14 mouse cellular contexts compared by ENCODE assay signal in genomic region chr10:68148495-68148894, GRCm38 (mm10).
DNase-seq lines count a peak whose midpoint lies in the region; ATAC-seq and TF ChIP-seq lines count a peak whose summit lies in the region.
"Had no signal": no experiment of that assay in that cellular context is flagged by ENCODE, and none has a peak within 500 bp of the region (broad histone marks: within the 10 kb centered on the region; RNA-seq: fewer than 3 reads in every experiment).

No protein-coding gene starts in this region.

- no peak for TF ChIP-seq CTCF in heart, postnatal 0 days (IDR thresholded peaks at IDR 0.05; ENCODE audit: low read depth)
- no peak for TF ChIP-seq CTCF in liver, adult 2 months (IDR thresholded peaks at IDR 0.05; ENCODE audit: low read depth, low read length)

- TF ChIP-seq POLR2A in liver, adult 2 months (IDR thresholded peaks at IDR 0.05; ENCODE audit: extremely low read depth, insufficient read depth, low read length): no peak

- no peaks in the 10 kb centered on the region for H3K9me3 ChIP-seq in heart, postnatal 0 days (replicated peaks; ENCODE audit: control insufficient read depth, low read length)
- H3K9me3 ChIP-seq in heart, embryonic 10.5 days: no peaks in the 10 kb centered on the region
- H3K9me3 ChIP-seq in embryonic facial prominence, embryonic 15.5 days (replicated peaks): no peaks in the 10 kb centered on the region
- H3K9me3 ChIP-seq in stomach, embryonic 16.5 days (replicated peaks; ENCODE audit: control insufficient read depth, low read length): peaks cover 9% of the 10 kb centered on the region; the same call in 1 of the 2 replicates

- H3K4me3 ChIP-seq in heart, postnatal 0 days (ENCODE audit: low read depth, low read length): no peak overlapping the region
- no peak overlapping the region for H3K4me3 ChIP-seq in heart, embryonic 10.5 days
- H3K4me3 ChIP-seq in liver, adult 2 months (ENCODE audit: insufficient read depth, low read depth, low read length): no peak overlapping the region
- H3K4me3 ChIP-seq in embryonic facial prominence, embryonic 15.5 days (replicated peaks): no peak overlapping the region
- no peak overlapping the region for H3K4me3 ChIP-seq in stomach, embryonic 16.5 days (replicated peaks; ENCODE audit: low read length)
- H3K4me3 ChIP-seq: erythroblast, embryonic 14.5 days; midbrain, embryonic 10.5 days had no signal

- no peak for TF ChIP-seq EP300 in heart, postnatal 0 days (IDR thresholded peaks at IDR 0.05; ENCODE audit: low read depth)

- ATAC-seq in heart, postnatal 0 days (ENCODE audit: insufficient read depth, low read depth): no peak
- ATAC-seq in embryonic facial prominence, embryonic 15.5 days (ENCODE audit: insufficient number of reproducible peaks, low FRiP score, low TSS enrichment, low read depth): no peak
- ATAC-seq in stomach, embryonic 16.5 days (ENCODE audit: insufficient read depth, low FRiP score): 0 out of 2 replicates have a peak, but pooled peaks have one; percentile 46
- ATAC-seq: activated CD4-positive, CD25-positive, alpha-beta regulatory T cell, adult 4 months; inflammation-experienced regulatory T-cells, adult 6 months had no signal

- DNase-seq in heart, postnatal 0 days (ENCODE audit: low spot score): no peak
- DNase-seq in heart, embryonic 10.5 days (ENCODE audit: low spot score): no peak
- DNase-seq in liver, adult 2 months (ENCODE audit: extremely low read depth, low read depth, low spot score): no peak
- DNase-seq in liver: no peak
- DNase-seq in urinary bladder, adult 18-20 months (ENCODE audit: low spot score in 2 of 2): no peak
- DNase-seq: heart, postnatal 36 days; left cerebral cortex, postnatal 4 days; spleen, adult 18-20 months had no signal

- no peaks in the 10 kb centered on the region for H3K27me3 ChIP-seq in heart, postnatal 0 days (ENCODE audit: control insufficient read depth, insufficient read depth, low read length)
- H3K27me3 ChIP-seq in heart, embryonic 10.5 days (ENCODE audit: insufficient read depth, poor library complexity, severe bottlenecking): no peaks in the 10 kb centered on the region
- H3K27me3 ChIP-seq in liver, adult 2 months (ENCODE audit: control insufficient read depth, insufficient read depth, low read length): no peaks in the 10 kb centered on the region
- H3K27me3 ChIP-seq in embryonic facial prominence, embryonic 15.5 days: no peaks in the 10 kb centered on the region
- no peaks in the 10 kb centered on the region for H3K27me3 ChIP-seq in stomach, embryonic 16.5 days (ENCODE audit: control insufficient read depth, insufficient read depth, low read length)

- H3K4me1 ChIP-seq in heart, postnatal 0 days (ENCODE audit: control insufficient read depth, insufficient read depth): peaks cover 4% of the 10 kb centered on the region; the same call in 1 of the 2 replicates
- no peaks in the 10 kb centered on the region for H3K4me1 ChIP-seq in heart, embryonic 10.5 days
- peaks cover 9% of the 10 kb centered on the region for H3K4me1 ChIP-seq in liver, adult 2 months (ENCODE audit: control insufficient read depth, insufficient read depth, low read length)
- H3K4me1 ChIP-seq in embryonic facial prominence, embryonic 15.5 days: peaks cover 35% of the 10 kb centered on the region
- peaks cover 19% of the 10 kb centered on the region for H3K4me1 ChIP-seq in stomach, embryonic 16.5 days (ENCODE audit: control insufficient read depth, insufficient read depth, low read length)

- H3K79me2 ChIP-seq in liver, adult 2 months (ENCODE audit: control insufficient read depth, insufficient read depth, low read length): peaks cover 30% of the 10 kb centered on the region

- H3K36me3 ChIP-seq in heart, postnatal 0 days (replicated peaks; ENCODE audit: control insufficient read depth, insufficient read depth, low read length): no peaks in the 10 kb centered on the region
- 0 out of 2 replicates have a peak, but pooled peaks cover 3% of the 10 kb centered on the region for H3K36me3 ChIP-seq in heart, embryonic 10.5 days
- no peaks in the 10 kb centered on the region for H3K36me3 ChIP-seq in liver, adult 2 months (ENCODE audit: control insufficient read depth, insufficient read depth, low read length)
- peaks cover 6% of the 10 kb centered on the region; the same call in 1 of the 2 replicates for H3K36me3 ChIP-seq in embryonic facial prominence, embryonic 15.5 days
- peaks cover 6% of the 10 kb centered on the region for H3K36me3 ChIP-seq in stomach, embryonic 16.5 days (ENCODE audit: control insufficient read depth, insufficient read depth, low read length)
- H3K36me3 ChIP-seq: midbrain, embryonic 10.5 days had no signal

- H3K27ac ChIP-seq in heart, postnatal 0 days (ENCODE audit: low read depth): peak overlapping the region; percentile 46; the same call in 1 of the 2 replicates
- H3K27ac ChIP-seq in heart, embryonic 10.5 days: no peak overlapping the region
- H3K27ac ChIP-seq in liver, adult 2 months (replicated peaks; ENCODE audit: insufficient read depth, low read depth, low read length): 0 out of 2 replicates have a peak overlapping the region, but pooled peaks have one; percentile 24
- peak overlapping the region; percentile 68 for H3K27ac ChIP-seq in embryonic facial prominence, embryonic 15.5 days (replicated peaks)
- H3K27ac ChIP-seq in stomach, embryonic 16.5 days (ENCODE audit: low read length): peak overlapping the region; percentile 68
- H3K27ac ChIP-seq: midbrain, embryonic 10.5 days had no signal

- 71% methylated on average over 6 of the region's 6 CpGs for WGBS in heart, postnatal 0 days
- WGBS in heart, embryonic 10.5 days: 82% methylated on average over 6 of the region's 6 CpGs
- 77% methylated on average over 6 of the region's 6 CpGs for WGBS in liver, adult 2 months
- 57% methylated on average over 6 of the region's 6 CpGs for WGBS in embryonic facial prominence, embryonic 15.5 days
- WGBS in stomach, embryonic 16.5 days: 64% methylated on average over 6 of the region's 6 CpGs

- no peak overlapping the region for H3K9ac ChIP-seq in heart, postnatal 0 days (replicated peaks; ENCODE audit: low read depth, low read length)
- no peak overlapping the region for H3K9ac ChIP-seq in liver, adult 2 months (ENCODE audit: low read depth, low read length)
- H3K9ac ChIP-seq in embryonic facial prominence, embryonic 15.5 days: no peak overlapping the region
- no peak overlapping the region for H3K9ac ChIP-seq in stomach, embryonic 16.5 days (ENCODE audit: low read length)

- no peak overlapping the region for H3K4me2 ChIP-seq in heart, postnatal 0 days (ENCODE audit: low read depth, low read length)
- H3K4me2 ChIP-seq in embryonic facial prominence, embryonic 15.5 days (replicated peaks): no peak overlapping the region
- no peak overlapping the region for H3K4me2 ChIP-seq in stomach, embryonic 16.5 days (ENCODE audit: low read depth, low read length)
